Mouse (Mus musculus) forebrain, postnatal 0 days (tissue): ENCODE data around the gene Psmb3. TPM values are rescaled to one million over a fixed set of nuclear protein-coding genes. Genes with fewer than 3 reads are reported as not detected.
"Not testable (repeated sequence)": the region's sequence is repeated elsewhere in the genome, so short reads cannot be mapped to it uniquely, and the experiment has no call there.

Experiments
- ATAC-seq: fragments of 200-750 bp; cut with Nextera tagmentation; 2 replicates; pipeline ENCODE4 v1.8.0; 2017; ENCODE audit warnings: mild to moderate bottlenecking, moderate library complexity
- DNase-seq: peaks from one replicate; pipeline ENCODE4 v3.0.0-alpha.2; 2015
- H3K27ac ChIP-seq: fragments of 300-500 bp; sonication (generic); 2 replicates; pipeline ENCODE4 v1.5.1; 2014; ENCODE audit warnings: low read depth, mild to moderate bottlenecking, antibody characterized with exemption, low read length, moderate library complexity, mixed read lengths
- H3K27me3 ChIP-seq: fragments of 300-500 bp; sonication (generic); 2 replicates; pipeline ENCODE4 v1.6.1; 2014; ENCODE audit warnings: mild to moderate bottlenecking, low read length, mixed read lengths; ENCODE audit not compliant: insufficient read depth
- H3K36me3 ChIP-seq: fragments of 300-500 bp; sonication (generic); 2 replicates; pipeline ENCODE4 v1.6.1; 2014; ENCODE audit warnings: mild to moderate bottlenecking, moderate library complexity; ENCODE audit not compliant: insufficient read depth
- H3K4me1 ChIP-seq: fragments of 300-500 bp; sonication (generic); 2 replicates; pipeline ENCODE4 v1.6.1; 2014; ENCODE audit warnings: antibody characterized with exemption; ENCODE audit not compliant: insufficient read depth
- H3K4me2 ChIP-seq: fragments of 300-500 bp; sonication (generic); 2 replicates; pipeline ENCODE4 v1.6.1; 2014; ENCODE audit warnings: low read depth, mild to moderate bottlenecking, moderate library complexity
- H3K4me3 ChIP-seq: fragments of 300-500 bp; sonication (generic); 2 replicates; pipeline ENCODE4 v1.5.1; 2014; ENCODE audit warnings: low read depth, low read length, mixed read lengths
- H3K9ac ChIP-seq: fragments of 300-500 bp; sonication (generic); 2 replicates; pipeline ENCODE4 v1.6.1; 2014; ENCODE audit warnings: mild to moderate bottlenecking
- H3K9me3 ChIP-seq: fragments of 300-500 bp; sonication (generic); 2 replicates; pipeline ENCODE4 v1.6.1; 2016; ENCODE audit warnings: low read length
- CTCF ChIP-seq: sonication (generic); IDR thresholded peaks from 2 replicates; pipeline ENCODE4 v1.5.1; 2016; ENCODE audit warnings: antibody characterized with exemption, control low read depth, low read depth
- WGBS: fragments of 180-500 bp; shearing (Covaris S2); extraction: QIAGEN DNeasy Blood & Tissue Kit; methylation state at CpG from one replicate; pipeline ENCODE4 v1.1.7; 2014; 5-methylcytosine and 5-hydroxymethylcytosine counted together
- polyA plus RNA-seq: library from polyadenylated mRNA; unstranded; fragments of >200 nt; fragmentation: Nextera tagmentation; extraction: Ambion mirVana; gene quantifications from 2 replicates; pipeline ENCODE4 v1.2.1, GENCODE M21; 2015
- total RNA-seq: library from RNA; depleted of rRNA; stranded (reverse); fragments of >200 nt; gene quantifications from 2 replicates; pipeline ENCODE4 v1.2.3, GENCODE M21; 2014

The Psmb3 gene
- total and polyA plus RNA-seq, 2 experiments from 2014 or later: 322 to 499 TPM

DNA sequence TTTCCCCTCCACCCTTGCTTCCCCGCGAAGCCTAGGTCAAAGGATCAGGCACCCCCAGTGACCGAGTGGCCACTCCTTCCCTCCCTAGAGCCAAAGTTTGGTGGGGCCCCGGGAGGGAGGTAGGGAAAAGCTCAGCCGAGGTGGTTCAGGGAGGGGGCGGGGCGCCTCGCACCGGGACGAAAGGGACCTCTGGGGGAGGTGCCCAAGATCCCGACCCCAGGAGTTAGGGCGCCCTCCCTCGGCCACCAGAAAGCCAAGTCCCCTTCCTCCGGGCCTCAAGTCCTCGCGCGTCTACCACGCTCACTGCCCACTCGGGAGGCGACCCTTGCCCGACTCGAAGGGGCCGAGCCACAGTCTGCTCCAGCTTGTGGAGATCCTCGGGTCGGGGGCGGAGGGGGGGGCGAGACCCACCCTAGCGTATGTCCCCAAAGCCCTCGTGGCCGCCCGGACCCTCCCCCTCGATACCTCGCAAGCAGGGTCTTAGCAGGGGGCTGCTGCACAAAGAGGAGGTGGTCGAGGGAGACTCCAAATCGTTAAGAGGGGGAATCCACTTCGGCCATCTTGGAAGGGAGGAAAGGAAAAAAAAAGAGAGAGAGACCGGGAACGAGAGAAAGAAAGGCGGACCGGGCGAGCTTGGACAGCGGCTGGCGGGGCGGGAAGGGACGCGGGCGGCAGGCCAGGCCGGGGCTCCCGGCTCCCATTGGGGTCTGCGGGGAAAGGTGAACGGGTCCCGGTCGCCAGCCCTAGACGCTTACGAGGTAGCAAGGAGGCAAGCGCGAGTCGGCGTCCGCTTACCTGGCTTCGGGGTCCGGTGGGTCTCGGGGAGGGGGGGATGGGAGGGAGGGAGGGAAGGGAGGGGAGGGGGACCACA is 4.2 kb upstream of the Psmb3 start:
- 1% methylated on average over 57 of the region's 63 CpGs for WGBS
- Histone ChIP-seq H3K4me1 (peaks cover 40% of the 10 kb centered on the region), H3K9me3 (no peaks in the 10 kb centered on the region), H3K4me3 (peak overlapping the region; percentile 92), H3K9ac (peak overlapping the region; percentile 98), H3K36me3 (no peaks in the 10 kb centered on the region), H3K4me2 (peak overlapping the region; percentile 71), H3K27ac (peak overlapping the region; percentile 95), H3K27me3 (no peaks in the 10 kb centered on the region)
- TF ChIP-seq CTCF: peak; percentile 64
- peak; percentile 66 for DNase-seq
- no peak for ATAC-seq

DNA sequence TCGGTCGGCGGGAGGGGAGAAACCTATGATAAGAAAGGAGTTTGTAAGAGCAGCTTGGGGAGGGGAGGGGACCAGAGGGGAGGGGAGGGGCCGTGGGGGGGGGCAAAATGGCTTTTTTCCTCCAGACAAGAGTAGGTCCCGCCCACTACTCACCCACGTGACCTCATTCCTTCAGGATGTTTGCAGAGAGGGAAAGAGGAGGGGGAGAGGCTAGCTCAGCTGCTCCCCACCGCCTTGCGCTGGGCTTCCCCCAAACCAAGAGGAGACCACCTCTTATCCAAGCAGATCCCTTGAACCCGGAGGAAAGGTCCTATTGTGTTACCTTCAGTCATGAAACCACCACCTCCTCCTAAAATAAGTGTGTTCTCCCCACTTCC is 3.6 kb upstream of the Psmb3 start:
- peak overlapping the region; percentile 95 for H3K27ac ChIP-seq
- H3K9ac ChIP-seq: peak overlapping the region; percentile 98
- ATAC-seq (peak; percentile 32), DNase-seq (peak; percentile 94)
- H3K9me3 ChIP-seq: no peaks in the 10 kb centered on the region
- H3K4me1 ChIP-seq: peaks cover 45% of the 10 kb centered on the region
- H3K4me3 ChIP-seq: peak overlapping the region; percentile 92
- WGBS: 0% methylated on average over 5 of the region's 9 CpGs
- no peaks in the 10 kb centered on the region for H3K27me3 ChIP-seq
- H3K4me2 ChIP-seq: peak overlapping the region; percentile 71
- no peak for TF ChIP-seq CTCF
- no peaks in the 10 kb centered on the region for H3K36me3 ChIP-seq

DNA sequence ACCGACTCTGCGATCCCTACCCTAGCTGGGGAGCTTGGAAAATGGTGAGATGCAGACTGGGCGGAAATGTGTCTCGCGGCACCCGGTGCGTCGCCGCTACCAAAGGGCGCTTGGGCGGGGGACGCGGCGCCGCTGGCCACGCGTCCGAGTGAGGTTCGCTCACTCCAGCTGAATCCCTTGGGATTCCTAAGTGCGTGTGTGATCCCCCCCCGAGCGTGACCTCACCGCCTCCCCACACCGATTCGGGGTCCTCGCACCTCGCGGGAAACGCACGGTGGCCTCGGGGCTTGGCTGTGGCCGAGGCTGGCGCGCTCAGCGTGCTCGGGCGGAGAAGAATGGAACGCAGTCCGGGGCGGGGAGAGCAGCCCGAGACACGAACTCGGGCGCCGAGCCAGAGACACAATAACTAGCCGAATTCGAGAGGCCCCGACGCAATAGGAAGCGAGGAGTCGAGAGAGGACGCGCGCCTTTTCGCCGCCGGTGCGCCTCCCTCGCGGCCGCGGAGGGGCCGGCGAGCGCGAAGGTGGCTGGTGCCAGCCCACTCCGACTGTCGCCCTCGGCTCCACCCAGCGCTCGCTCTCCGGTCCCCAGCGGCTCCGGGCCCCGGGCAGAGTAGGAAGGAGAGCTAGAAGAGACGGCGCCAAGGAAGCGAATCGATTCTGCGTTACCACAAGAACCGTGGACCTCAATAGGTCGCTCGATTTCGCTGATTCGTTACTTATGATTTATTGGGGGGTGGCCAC is 3.0 kb upstream of the Psmb3 start, which contains the start of gene Pcgf2:
Pcgf2 (minus strand) TSS at position 495 of the 743 bp plus-strand sequence.
- Histone ChIP-seq H3K4me2 (peak within 1 kb of the TSS; percentile 71), H3K4me1 (peaks cover 41% of the 10 kb centered on the region), H3K36me3 (no peaks in the 10 kb centered on the region), H3K4me3 (peak within 1 kb of the TSS; percentile 92), H3K27ac (peak within 1 kb of the TSS; percentile 95), H3K9ac (peak within 1 kb of the TSS; percentile 98), H3K27me3 (no peaks in the 10 kb centered on the region), H3K9me3 (no peaks in the 10 kb centered on the region)
- ATAC-seq: peak; percentile 6
- 1% methylated on average over 85 of the region's 85 CpGs for WGBS
- TF ChIP-seq CTCF: peak; percentile 9; the same call in 1 of the 2 replicates
- peak; percentile 85 for DNase-seq

DNA sequence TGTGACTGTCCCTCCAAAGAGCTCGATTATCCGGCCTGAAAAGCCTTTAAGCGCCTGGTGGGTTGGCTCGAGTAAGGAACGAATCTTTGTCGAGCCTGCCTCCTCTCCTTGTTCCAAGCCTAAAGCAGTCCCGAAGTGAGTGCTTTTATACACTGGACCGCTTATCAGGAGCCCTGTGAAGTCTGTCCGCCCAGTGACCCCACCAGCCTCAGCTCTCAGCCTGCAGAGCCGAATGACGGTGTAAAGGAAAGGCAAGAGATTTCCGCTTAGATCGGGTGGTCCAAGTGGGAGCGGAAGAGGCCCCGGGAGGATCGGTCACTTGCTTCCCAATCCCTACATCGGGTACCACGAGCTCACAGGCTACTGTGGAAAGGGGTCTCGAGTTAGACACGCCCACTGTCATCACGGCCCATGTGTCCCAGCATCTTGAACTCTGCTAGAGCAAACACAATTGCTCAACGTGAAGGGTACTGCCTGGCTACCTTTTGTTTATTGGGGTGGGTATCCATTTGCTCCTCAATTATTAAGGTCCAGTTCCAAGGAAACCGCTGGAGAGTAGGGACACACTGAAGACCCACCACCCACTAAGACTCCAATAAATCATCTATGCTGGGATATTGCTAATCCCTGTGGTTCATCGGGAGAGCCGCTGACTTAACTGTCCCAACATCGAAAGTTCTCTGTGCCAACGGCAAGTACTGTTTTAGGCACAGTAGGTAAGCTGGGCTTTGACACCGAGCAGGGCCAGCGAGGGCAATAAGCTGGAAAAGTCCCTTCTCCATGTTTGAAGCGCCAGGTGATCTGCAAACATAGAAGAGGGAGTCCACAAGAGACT is 2.2 kb upstream of the Psmb3 start:
- Histone ChIP-seq H3K9me3 (no peaks in the 10 kb centered on the region), H3K36me3 (peaks cover 4% of the 10 kb centered on the region; the same call in 1 of the 2 replicates), H3K4me1 (peaks cover 33% of the 10 kb centered on the region), H3K27me3 (no peaks in the 10 kb centered on the region), H3K4me2 (peak overlapping the region; percentile 71), H3K4me3 (peak overlapping the region; percentile 92), H3K9ac (peak overlapping the region; percentile 98), H3K27ac (peak overlapping the region; percentile 95)
- WGBS: 18% methylated on average over 30 of the region's 30 CpGs
- DNase-seq: no peak
- TF ChIP-seq CTCF: no peak
- ATAC-seq: no peak

DNA sequence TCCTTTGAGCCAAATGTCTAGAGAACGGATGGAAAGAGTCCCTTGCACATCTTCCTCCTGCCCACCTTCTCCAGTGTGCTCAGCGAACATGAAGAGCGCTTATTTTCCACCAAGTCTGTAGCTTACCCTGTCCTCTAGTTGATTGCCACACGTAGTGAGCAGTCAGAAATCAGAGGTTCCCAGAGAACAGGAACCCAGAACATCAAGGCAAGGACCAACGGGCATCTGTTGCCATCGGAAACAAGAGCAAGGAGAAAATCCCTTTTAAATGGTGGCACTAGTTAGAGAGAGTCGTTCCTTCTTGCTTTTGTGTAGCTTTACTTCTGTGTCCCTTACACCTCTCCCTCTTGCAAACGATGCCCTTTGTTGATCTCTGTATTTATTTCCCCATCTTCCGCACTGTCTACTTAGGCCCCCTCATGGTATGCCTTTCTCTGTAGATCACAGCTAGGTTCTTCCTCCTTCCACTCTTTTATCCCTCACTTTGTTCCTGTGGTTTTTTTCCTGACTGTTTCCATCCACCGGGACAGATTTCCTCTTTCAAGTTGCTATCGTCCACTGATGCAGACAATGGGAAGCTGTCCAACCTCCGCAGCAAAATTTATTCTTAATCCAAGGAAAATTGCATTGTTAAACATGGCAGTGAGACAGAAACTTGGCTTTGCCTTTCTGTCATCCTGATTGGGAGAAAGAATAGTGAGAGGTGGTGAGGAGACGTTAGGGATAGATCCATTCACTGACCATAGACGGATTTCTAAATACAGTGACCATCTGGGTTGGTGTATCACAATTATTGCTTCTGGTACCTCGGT is 1.4 kb upstream of the Psmb3 start:
- ATAC-seq: no peak
- H3K4me2 ChIP-seq: peak overlapping the region; percentile 71
- DNase-seq: peak; percentile 27
- H3K36me3 ChIP-seq: peaks cover 12% of the 10 kb centered on the region; the same call in 1 of the 2 replicates
- H3K9ac ChIP-seq: peak overlapping the region; percentile 38
- WGBS: 42% methylated on average over 15 of the region's 15 CpGs
- H3K27me3 ChIP-seq: no peaks in the 10 kb centered on the region
- H3K27ac ChIP-seq: peak overlapping the region; percentile 60
- TF ChIP-seq CTCF: no peak
- H3K4me1 ChIP-seq: peaks cover 25% of the 10 kb centered on the region
- H3K4me3 ChIP-seq: peak overlapping the region; percentile 92
- H3K9me3 ChIP-seq: no peaks in the 10 kb centered on the region

DNA sequence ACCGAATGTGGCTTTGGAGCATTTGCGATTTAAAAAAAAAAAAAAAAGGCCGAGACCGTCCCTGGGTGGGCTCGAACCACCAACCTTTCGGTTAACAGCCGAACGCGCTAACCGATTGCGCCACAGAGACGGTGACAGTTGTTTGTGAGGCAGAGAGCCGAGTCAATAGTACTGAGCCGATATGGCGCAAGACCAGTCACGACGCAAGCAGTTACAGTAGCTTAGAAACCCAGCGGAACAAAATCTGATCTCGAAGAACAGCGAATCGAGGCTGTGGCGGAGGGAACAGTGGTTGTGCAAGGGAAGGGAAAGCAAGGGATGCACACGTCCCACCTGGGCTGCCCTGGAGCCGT is 830 bp upstream of the Psmb3 start:
- Histone ChIP-seq H3K9ac (peak overlapping the region; percentile 78), H3K36me3 (peaks cover 18% of the 10 kb centered on the region), H3K27ac (peak overlapping the region; percentile 92), H3K4me3 (peak overlapping the region; percentile 83), H3K9me3 (no peaks in the 10 kb centered on the region), H3K27me3 (no peaks in the 10 kb centered on the region), H3K4me1 (peaks cover 19% of the 10 kb centered on the region), H3K4me2 (peak overlapping the region; percentile 71)
- peak; percentile 96 for DNase-seq
- ATAC-seq: peak; percentile 17; the same call in 1 of the 2 replicates
- WGBS: 1% methylated on average over 24 of the region's 24 CpGs
- TF ChIP-seq CTCF: no peak

DNA sequence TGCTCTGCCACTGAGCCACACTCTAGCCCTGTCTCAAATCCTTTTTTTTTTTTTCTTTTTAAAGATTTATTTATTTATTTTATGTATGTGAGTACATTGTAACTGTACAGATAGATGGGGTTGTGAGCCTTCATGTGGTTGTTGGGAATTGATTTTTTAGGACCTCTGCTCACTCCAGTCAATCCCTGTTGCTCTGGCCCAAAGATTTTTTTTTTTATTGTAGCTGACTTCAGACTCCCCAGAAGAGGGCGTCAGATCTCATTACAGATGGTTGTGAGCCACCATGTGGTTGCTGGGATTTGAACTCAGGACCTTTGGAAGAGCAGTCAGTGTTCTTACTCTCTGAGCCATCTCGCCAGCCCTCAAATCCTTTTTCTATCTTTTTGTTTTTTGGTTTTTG is 6.9 kb downstream of the Psmb3 start:
- peaks cover 60% of the 10 kb centered on the region for H3K36me3 ChIP-seq

More for the DNA sequence above, 6.9 kb downstream of the Psmb3 start:
- ATAC-seq, H3K9me3 ChIP-seq, DNase-seq, H3K4me1 ChIP-seq, H3K27me3 ChIP-seq, H3K27ac ChIP-seq, H3K4me3 ChIP-seq, H3K4me2 ChIP-seq, H3K9ac ChIP-seq: not testable (repeated sequence)
- WGBS: 74% methylated on average over 2 of the region's 2 CpGs
